Mouse (Mus musculus): Measurements from ENCODE around the gene Cenpt. TPM values are rescaled to one million over a fixed set of nuclear protein-coding genes. Genes with fewer than 3 reads are reported as not detected.

Cenpt gene
- polyA plus RNA-seq, 1 experiment: 23.5 TPM

DNA sequence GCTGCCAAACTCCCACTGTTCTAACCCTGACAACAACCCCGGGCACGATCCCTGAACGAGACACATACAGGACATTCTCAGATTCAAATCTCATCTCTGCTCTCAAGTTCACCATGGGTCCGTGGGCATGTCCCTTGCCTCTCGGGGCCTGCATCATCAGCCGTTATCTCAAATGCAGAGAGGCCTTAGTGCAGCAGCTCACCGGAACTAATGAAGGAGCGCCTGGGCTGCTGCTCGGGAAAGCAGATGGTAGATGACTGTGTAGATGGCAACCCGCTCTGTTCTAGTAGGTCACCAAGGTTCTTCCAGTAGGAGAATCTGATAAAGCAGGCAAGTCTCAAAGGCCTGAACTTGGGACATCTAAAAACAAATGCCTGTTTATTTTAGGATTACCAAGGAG, 42.0 kb downstream of the Cenpt start:
- no peaks in the 10 kb centered on the region for H3K27me3 ChIP-seq (replicated peaks)
- no peaks in the 10 kb centered on the region for H3K9me3 ChIP-seq
- H3K4me1 ChIP-seq: peaks cover 89% of the 10 kb centered on the region
- peaks cover 83% of the 10 kb centered on the region for H3K36me3 ChIP-seq (replicated peaks; ENCODE audit: low read length)
- TF ChIP-seq FLI1 (IDR thresholded peaks at IDR 0.05; ENCODE audit: low read length): no peak
- peak overlapping the region; percentile 64 for H3K4me3 ChIP-seq (replicated peaks)

DNA sequence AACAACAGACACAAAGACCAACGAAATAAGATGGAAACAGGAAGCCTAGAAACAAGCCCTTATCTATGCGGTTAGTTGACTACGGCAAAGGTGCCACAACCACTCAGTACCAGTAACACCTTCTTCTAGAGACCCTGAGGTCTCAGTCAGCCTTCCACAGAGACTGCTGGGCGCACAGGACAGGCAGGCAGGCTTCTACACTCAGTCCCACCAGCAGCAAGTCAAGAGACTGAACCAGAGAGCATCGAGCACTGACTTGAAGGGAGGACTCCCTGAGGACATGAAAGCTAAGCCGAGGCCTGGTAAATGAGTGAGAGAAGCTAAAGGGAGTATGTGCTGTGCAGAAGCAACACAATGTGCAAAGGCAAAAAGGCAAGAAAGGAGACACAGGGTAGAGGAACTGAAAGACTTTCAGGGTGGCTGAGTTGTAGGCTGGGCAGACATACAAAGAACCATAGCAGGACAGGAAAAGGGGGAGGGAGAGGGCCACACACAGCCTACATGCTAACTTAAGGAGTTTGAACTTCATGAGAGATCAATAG, 42.8 kb downstream of the Cenpt start:
- TF ChIP-seq GATA1 (IDR thresholded peaks at IDR 0.05; ENCODE audit: borderline replicate concordance, low read length) (no peak), FLI1 (IDR thresholded peaks at IDR 0.05; ENCODE audit: low read length) (no peak)
- Histone ChIP-seq H3K36me3 (replicated peaks; ENCODE audit: low read length) (peaks cover 83% of the 10 kb centered on the region), H3K4me3 (replicated peaks) (peak overlapping the region; percentile 73), H3K4me1 (peaks cover 90% of the 10 kb centered on the region), H3K9me3 (no peaks in the 10 kb centered on the region), H3K27me3 (replicated peaks) (no peaks in the 10 kb centered on the region)

DNA sequence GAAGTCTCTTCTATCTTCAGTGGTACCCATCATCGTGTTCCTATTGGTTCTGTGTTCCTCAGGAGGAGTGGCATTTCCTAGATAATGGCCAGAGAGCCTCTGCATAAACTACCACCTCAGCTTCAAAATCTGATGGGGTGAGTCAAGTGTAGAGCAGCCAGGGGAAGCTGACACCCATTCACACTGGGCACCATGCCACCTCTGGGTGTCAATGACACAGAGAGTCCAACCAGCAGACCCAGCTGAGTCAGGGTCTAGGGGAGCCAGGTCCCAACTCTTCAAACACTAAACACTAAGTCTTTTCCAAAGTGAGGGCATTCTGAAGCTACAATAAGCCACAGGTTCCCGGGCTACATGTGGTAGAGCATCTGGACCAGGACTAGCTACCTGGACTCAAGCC, 44.6 kb downstream of the Cenpt start:
- Histone ChIP-seq H3K9me3 (no peaks in the 10 kb centered on the region), H3K4me3 (replicated peaks) (peak overlapping the region; percentile 29), H3K27me3 (replicated peaks) (no peaks in the 10 kb centered on the region), H3K4me1 (peaks cover 86% of the 10 kb centered on the region), H3K36me3 (replicated peaks; ENCODE audit: low read length) (peaks cover 82% of the 10 kb centered on the region)
- no peak for TF ChIP-seq GATA1 (IDR thresholded peaks at IDR 0.05; ENCODE audit: borderline replicate concordance, low read length)
- no peak for TF ChIP-seq FLI1 (IDR thresholded peaks at IDR 0.05; ENCODE audit: low read length)

DNA sequence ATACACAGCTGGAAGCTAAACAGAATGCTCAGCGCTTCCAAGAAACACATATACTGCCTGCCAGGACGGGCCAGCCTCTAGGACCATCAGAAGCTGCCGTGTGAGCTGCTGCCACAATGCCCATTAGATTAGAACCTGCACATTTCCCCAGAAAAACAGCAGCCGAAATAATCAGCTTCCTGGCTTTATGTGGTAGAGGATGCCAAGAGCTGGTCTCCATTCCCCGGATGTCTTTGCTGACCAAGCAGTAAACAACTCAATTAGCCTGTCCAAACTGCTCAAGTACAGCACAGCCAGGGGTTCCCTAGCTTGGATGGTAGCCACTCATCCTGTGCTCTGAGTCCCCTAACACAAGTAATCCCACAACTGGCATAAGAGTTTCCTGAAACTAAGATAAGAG, 45.3 kb downstream of the Cenpt start:
- no peak for TF ChIP-seq GATA1 (IDR thresholded peaks at IDR 0.05; ENCODE audit: borderline replicate concordance, low read length)
- no peak for TF ChIP-seq FLI1 (IDR thresholded peaks at IDR 0.05; ENCODE audit: low read length)
- peak overlapping the region; percentile 40 for H3K4me3 ChIP-seq (replicated peaks)
- H3K9me3 ChIP-seq: no peaks in the 10 kb centered on the region
- peaks cover 78% of the 10 kb centered on the region for H3K36me3 ChIP-seq (replicated peaks; ENCODE audit: low read length)
- H3K4me1 ChIP-seq: peaks cover 83% of the 10 kb centered on the region
- H3K27me3 ChIP-seq (replicated peaks): no peaks in the 10 kb centered on the region

DNA sequence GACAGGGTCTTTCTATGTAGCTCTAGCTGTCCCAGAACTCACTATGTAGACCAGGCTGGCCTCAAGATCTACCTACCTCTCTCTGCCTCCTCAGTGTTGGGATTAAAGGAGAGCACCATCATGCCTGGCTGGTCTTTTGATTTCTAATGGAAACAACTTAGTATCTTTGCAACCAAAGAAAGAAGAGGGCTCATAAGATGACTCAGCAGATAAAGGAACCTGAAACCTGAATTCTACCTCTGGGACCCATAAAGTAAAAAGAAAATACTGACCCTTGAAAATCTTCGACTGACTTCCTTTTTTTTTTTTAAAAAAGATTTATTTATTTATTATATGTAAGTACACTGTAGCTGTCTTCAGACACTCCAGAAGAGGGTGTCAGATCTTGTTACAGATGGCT, 47.1 kb downstream of the Cenpt start:
- Histone ChIP-seq H3K9me3 (no peaks in the 10 kb centered on the region), H3K4me3 (replicated peaks) (no peak overlapping the region), H3K36me3 (replicated peaks; ENCODE audit: low read length) (peaks cover 64% of the 10 kb centered on the region), H3K27me3 (replicated peaks) (no peaks in the 10 kb centered on the region), H3K4me1 (peaks cover 79% of the 10 kb centered on the region)
- no peak for TF ChIP-seq FLI1 (IDR thresholded peaks at IDR 0.05; ENCODE audit: low read length)
- no peak for TF ChIP-seq GATA1 (IDR thresholded peaks at IDR 0.05; ENCODE audit: borderline replicate concordance, low read length)

DNA sequence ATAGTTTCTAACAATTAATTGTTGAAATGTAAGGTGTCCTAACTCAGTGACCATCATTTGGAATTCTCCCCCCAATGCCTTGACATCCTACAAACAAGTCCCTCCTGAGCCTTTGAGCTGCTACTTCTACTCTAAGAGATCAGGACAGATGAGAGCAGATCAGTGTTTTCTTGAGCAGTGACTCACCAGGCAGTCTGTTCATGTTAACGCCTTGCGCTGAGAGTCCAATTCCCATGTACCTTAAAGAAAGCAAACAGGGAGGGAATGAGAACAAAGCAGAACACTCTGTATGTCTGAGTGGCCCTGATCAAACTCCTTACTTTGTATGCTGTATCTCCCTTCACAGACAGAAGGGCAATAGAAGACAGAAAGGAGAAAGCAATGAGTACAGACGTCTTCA, 47.7 kb downstream of the Cenpt start:
- Histone ChIP-seq H3K27me3 (replicated peaks) (no peaks in the 10 kb centered on the region), H3K9me3 (no peaks in the 10 kb centered on the region), H3K36me3 (replicated peaks; ENCODE audit: low read length) (peaks cover 63% of the 10 kb centered on the region), H3K4me3 (replicated peaks) (no peak overlapping the region), H3K4me1 (peaks cover 79% of the 10 kb centered on the region)
- TF ChIP-seq GATA1 (IDR thresholded peaks at IDR 0.05; ENCODE audit: borderline replicate concordance, low read length) (no peak), FLI1 (IDR thresholded peaks at IDR 0.05; ENCODE audit: low read length) (no peak)

DNA sequence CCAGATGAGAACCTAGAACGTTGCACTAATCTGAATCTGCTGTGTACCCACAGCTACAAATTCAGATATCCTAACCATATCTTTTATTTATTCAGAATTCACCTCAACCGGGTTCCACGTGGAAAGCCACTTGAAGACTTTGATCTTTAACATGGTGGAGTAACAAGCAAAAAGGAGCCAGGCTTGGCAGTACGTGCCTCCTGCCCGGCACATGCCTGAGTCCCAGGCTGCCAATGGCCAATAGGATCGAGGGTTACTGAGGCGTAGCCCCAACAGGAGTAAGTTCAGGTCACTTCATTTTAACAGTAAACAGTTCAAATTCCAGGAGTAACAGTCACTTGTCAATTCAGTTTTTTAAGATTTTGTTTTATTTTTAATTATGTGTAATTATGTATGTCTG, 48.3 kb downstream of the Cenpt start:
- Histone ChIP-seq H3K9me3 (no peaks in the 10 kb centered on the region), H3K36me3 (replicated peaks; ENCODE audit: low read length) (peaks cover 65% of the 10 kb centered on the region), H3K27me3 (replicated peaks) (no peaks in the 10 kb centered on the region), H3K4me1 (peaks cover 81% of the 10 kb centered on the region), H3K4me3 (replicated peaks) (no peak overlapping the region)
- no peak for TF ChIP-seq FLI1 (IDR thresholded peaks at IDR 0.05; ENCODE audit: low read length)
- TF ChIP-seq GATA1 (IDR thresholded peaks at IDR 0.05; ENCODE audit: borderline replicate concordance, low read length): no peak

DNA sequence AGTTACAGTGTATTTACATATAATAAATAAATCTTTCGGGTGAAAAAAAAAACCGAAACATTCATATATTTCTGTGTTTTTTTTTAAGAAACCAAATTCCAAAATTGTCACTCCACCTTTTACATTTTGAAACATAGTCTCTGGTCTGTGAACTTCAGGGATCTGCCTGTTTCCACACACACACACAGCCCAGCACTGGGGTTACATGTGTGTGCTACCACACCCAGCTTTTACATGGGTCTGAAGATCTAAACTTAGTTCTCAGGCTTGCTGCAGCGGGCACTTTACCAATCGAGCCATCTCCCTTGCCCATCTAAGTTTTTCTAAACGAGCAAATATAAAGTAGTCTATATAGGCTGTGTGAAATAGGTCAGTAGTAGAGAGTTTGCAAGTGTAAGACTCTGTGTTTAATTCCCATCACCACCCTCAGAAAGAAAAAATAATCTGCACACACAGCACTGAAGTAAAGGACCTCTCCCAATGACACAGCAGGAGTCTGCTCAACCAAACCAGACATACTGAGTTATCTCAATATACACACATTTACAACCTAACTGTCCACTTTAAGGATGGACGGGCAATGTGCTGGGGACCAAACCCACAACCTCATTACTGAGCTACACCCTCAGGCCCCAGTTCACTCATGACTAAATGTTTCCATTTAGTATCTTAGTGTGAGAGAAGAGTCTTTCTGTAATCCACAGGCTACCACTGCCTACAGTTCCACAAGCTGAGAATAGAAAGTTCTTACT, 51.7 kb downstream of the Cenpt start:
- TF ChIP-seq FLI1 (IDR thresholded peaks at IDR 0.05; ENCODE audit: low read length): no peak
- TF ChIP-seq GATA1 (IDR thresholded peaks at IDR 0.05; ENCODE audit: borderline replicate concordance, low read length): no peak
- peaks cover 62% of the 10 kb centered on the region for H3K36me3 ChIP-seq (replicated peaks; ENCODE audit: low read length)
- H3K4me1 ChIP-seq: peaks cover 72% of the 10 kb centered on the region

DNA sequence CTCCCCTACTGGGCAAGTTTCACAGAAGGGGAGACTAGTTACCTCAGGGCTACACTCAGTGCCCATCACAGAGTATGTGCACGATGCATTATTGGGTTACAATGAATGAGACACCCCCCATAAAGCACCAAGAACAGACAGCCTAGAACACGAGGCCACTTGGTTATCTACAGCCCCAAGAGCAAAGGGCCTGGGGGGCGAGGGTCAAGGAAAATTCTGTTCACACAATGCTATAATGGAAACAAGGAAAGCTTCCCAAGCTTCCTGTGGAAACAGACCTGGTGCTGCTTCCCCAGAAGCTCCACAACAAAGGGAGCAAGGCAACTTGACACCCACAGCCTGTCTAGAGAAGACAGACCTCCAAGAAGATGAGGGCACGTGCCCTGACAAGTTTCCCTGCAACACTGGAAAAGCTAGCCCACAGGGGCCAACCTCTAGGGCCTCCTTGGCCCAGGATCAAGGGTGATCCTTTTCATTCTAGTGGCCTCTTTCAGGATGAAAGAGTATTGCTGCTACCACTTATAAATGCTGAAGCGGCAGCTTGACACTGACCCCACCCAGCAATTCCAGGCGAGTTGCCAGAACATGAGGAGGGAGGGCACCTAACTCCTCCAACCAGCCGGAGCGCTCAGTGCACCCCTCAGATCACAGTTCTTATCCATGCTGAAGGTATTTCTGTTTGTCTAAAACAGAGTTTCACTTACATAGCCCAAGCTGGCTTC, 53.8 kb downstream of the Cenpt start:
- Histone ChIP-seq H3K4me1 (peaks cover 75% of the 10 kb centered on the region), H3K27me3 (replicated peaks) (no peaks in the 10 kb centered on the region), H3K9me3 (no peaks in the 10 kb centered on the region), H3K4me3 (replicated peaks) (peak overlapping the region; percentile 23), H3K36me3 (replicated peaks; ENCODE audit: low read length) (peaks cover 64% of the 10 kb centered on the region)
- TF ChIP-seq GATA1 (IDR thresholded peaks at IDR 0.05; ENCODE audit: borderline replicate concordance, low read length): no peak
- no peak for TF ChIP-seq FLI1 (IDR thresholded peaks at IDR 0.05; ENCODE audit: low read length)

More for the DNA sequence above, 51.7 kb downstream of the Cenpt start:
- Histone ChIP-seq H3K27me3 (replicated peaks) (no peaks in the 10 kb centered on the region), H3K9me3 (no peaks in the 10 kb centered on the region), H3K4me3 (replicated peaks) (peak overlapping the region; percentile 67)

DNA sequence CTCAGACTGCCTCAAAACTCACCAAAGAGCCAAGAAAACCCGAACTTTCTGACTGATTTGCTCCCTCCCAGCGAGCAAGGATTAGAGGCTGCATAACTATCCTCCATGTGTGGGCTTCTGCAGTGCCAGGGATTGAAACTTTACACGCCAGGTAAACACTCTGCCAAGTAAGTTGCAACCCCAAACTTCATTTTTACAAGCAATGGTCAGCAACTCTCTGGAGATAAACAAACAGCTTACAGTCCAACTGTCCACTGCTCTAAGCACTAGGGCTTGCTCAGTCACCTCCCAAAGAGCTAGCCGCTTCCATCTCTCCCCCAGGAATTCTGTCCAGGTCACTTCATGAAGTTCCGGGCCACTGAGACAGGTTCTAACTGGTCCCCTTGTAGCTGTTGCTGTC, 54.7 kb downstream of the Cenpt start:
- peaks cover 69% of the 10 kb centered on the region for H3K36me3 ChIP-seq (replicated peaks; ENCODE audit: low read length)
- H3K27me3 ChIP-seq (replicated peaks): no peaks in the 10 kb centered on the region
- H3K4me1 ChIP-seq: peaks cover 83% of the 10 kb centered on the region
- H3K9me3 ChIP-seq: no peaks in the 10 kb centered on the region
- no peak overlapping the region for H3K4me3 ChIP-seq (replicated peaks)
- TF ChIP-seq FLI1 (IDR thresholded peaks at IDR 0.05; ENCODE audit: low read length) (no peak), GATA1 (IDR thresholded peaks at IDR 0.05; ENCODE audit: borderline replicate concordance, low read length) (no peak)

Measured in megakaryocyte, embryonic 14.5 days (primary cell).